Mouse (Mus musculus): Measurements from ENCODE around the gene Oas2. TPM values are rescaled to one million over a fixed set of nuclear protein-coding genes. Genes with fewer than 3 reads are reported as not detected.

Oas2 gene
- polyA plus RNA-seq, 1 experiment from 2014 or later = 0.28 TPM

DNA sequence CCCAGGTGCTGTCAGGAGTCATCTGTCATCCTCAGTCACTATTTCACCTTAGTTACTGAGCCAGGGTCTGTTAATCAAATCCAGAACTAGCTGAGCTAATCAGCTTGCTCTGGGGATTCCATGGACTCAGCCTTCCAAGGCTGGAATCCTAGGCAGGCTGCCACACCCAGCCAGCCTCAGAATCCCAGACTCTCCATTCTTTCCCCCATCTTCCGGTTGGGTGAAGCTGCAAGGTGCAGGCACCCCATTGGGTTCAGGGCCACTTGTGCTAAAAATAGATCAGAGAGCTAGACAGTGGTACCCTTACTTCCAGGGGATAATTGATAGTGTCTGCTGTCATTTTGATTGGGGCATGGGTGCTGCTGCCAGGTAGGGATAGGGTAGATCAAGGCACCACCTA lies 16.9 kb downstream of the Oas2 start:
- no peak overlapping the region for H3K4me2 ChIP-seq
- H3K9ac ChIP-seq = no peak overlapping the region
- H3K9me3 ChIP-seq (ENCODE audit: low read depth, low read length) = no peaks in the 10 kb centered on the region
- H3K27ac ChIP-seq (ENCODE audit: low read depth) = no peak overlapping the region
- TF ChIP-seq CTCF (IDR thresholded peaks at IDR 0.05; ENCODE audit: low read depth) = no peak
- no peak for ATAC-seq (ENCODE audit: insufficient read depth)
- WGBS = 56% methylated on average over 1 of the region's 1 CpGs
- no peaks in the 10 kb centered on the region for H3K27me3 ChIP-seq (ENCODE audit: insufficient read depth, low read length)
- H3K4me1 ChIP-seq (ENCODE audit: insufficient read depth) = no peaks in the 10 kb centered on the region
- H3K4me3 ChIP-seq (ENCODE audit: low read depth, low read length) = no peak overlapping the region
- no peaks in the 10 kb centered on the region for H3K36me3 ChIP-seq (ENCODE audit: insufficient read depth)
- DNase-seq = no peak

DNA sequence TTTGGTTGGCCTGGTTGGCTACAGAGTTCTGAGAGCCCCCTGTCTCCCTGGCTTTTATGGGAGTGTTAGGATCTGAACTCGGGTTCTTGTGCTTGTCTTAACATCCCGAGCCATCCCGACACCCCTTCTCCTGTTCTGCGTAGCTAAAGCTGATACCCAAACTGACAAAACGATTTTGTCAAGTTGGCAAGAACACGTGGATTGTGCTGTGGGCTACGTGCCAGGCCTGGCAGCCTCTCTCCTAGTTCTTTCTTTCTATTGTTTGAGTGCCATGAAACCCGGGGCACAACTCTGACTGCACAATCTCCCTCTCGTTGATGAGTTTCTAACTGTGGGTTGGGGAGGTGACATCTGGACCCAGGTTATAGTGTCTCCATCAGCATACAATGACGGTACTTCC lies 20.3 kb downstream of the Oas2 start:
- no peaks in the 10 kb centered on the region for H3K4me1 ChIP-seq (ENCODE audit: insufficient read depth)
- WGBS = 65% methylated on average over 10 of the region's 10 CpGs
- H3K27me3 ChIP-seq (ENCODE audit: insufficient read depth, low read length) = no peaks in the 10 kb centered on the region
- H3K9me3 ChIP-seq (ENCODE audit: low read depth, low read length) = no peaks in the 10 kb centered on the region
- H3K36me3 ChIP-seq (ENCODE audit: insufficient read depth) = no peaks in the 10 kb centered on the region
- DNase-seq = no peak
- H3K27ac ChIP-seq (ENCODE audit: low read depth) = no peak overlapping the region
- ATAC-seq (ENCODE audit: insufficient read depth) = no peak
- no peak for TF ChIP-seq CTCF (IDR thresholded peaks at IDR 0.05; ENCODE audit: low read depth)
- no peak overlapping the region for H3K4me2 ChIP-seq
- H3K9ac ChIP-seq = no peak overlapping the region
- no peak overlapping the region for H3K4me3 ChIP-seq (ENCODE audit: low read depth, low read length)

DNA sequence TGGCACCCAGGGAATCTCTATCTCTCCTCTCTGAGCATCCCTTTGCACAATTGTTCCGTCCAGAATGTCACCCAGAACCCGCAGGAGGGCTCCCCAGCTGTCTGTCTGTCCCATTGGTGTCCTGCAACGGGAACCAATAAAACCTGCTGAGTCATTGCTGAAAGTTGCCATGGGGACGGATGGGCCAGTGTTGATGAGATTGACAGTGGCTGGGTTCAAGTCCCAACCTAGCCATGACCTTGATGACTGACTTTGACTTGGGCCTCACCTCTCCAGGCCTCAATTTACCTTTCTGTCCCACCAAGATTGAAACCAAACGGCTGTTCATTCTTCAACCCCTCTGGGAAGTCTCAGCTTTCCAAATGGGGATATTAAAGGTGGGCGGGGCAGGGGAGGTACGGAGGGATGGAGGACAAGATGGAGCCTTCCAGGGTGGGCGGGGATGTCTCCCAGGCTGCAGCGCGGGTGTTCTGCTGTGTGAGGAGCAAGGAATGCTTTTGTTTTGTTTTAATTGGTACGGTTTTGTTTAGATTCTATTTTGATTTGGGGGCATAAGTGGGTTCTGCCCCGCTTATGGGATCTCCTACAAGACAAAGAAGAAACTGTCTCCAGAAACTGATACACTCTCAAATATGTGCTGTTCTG lies 23.7 kb downstream of the Oas2 start:
- no peak for TF ChIP-seq CTCF (IDR thresholded peaks at IDR 0.05; ENCODE audit: low read depth)
- Histone ChIP-seq H3K27me3 (ENCODE audit: insufficient read depth, low read length) (no peaks in the 10 kb centered on the region), H3K4me1 (ENCODE audit: insufficient read depth) (no peaks in the 10 kb centered on the region), H3K4me3 (ENCODE audit: low read depth, low read length) (no peak overlapping the region), H3K9me3 (ENCODE audit: low read depth, low read length) (no peaks in the 10 kb centered on the region), H3K9ac (no peak overlapping the region), H3K4me2 (no peak overlapping the region), H3K27ac (ENCODE audit: low read depth) (no peak overlapping the region), H3K36me3 (ENCODE audit: insufficient read depth) (no peaks in the 10 kb centered on the region)
- ATAC-seq (ENCODE audit: insufficient read depth) = no peak
- DNase-seq = no peak
- WGBS = 56% methylated on average over 12 of the region's 12 CpGs

DNA sequence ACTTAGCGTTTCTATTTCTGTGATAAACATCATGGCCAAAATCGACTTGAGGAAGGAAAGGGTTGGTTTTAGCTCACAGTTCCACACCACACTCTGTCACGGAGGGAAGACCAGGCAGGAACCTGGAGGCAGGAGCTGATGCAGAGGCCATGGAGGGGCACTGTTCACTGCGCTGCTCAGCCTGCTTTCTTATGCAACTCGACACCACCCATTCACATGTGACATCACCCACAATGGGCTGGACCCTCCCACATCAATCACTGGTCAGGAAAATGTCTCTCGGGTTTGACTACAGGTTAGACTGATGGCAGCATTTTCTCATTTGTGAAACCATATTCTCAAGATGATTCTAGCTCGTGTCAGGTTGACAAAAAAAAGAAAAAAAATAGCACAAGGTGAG lies 28.6 kb downstream of the Oas2 start:
- no peaks in the 10 kb centered on the region; the same call in 1 of the 2 replicates for H3K9me3 ChIP-seq (ENCODE audit: low read depth, low read length)
- no peak overlapping the region for H3K4me3 ChIP-seq (ENCODE audit: low read depth, low read length)
- H3K9ac ChIP-seq = no peak overlapping the region
- H3K36me3 ChIP-seq (ENCODE audit: insufficient read depth) = no peaks in the 10 kb centered on the region
- no peak overlapping the region for H3K4me2 ChIP-seq
- H3K27me3 ChIP-seq (ENCODE audit: insufficient read depth, low read length) = no peaks in the 10 kb centered on the region
- WGBS = 52% methylated on average over 7 of the region's 7 CpGs
- no peak for DNase-seq
- no peak overlapping the region for H3K27ac ChIP-seq (ENCODE audit: low read depth)
- ATAC-seq (ENCODE audit: insufficient read depth) = no peak
- H3K4me1 ChIP-seq (ENCODE audit: insufficient read depth) = no peaks in the 10 kb centered on the region
- TF ChIP-seq CTCF (IDR thresholded peaks at IDR 0.05; ENCODE audit: low read depth) = no peak

DNA sequence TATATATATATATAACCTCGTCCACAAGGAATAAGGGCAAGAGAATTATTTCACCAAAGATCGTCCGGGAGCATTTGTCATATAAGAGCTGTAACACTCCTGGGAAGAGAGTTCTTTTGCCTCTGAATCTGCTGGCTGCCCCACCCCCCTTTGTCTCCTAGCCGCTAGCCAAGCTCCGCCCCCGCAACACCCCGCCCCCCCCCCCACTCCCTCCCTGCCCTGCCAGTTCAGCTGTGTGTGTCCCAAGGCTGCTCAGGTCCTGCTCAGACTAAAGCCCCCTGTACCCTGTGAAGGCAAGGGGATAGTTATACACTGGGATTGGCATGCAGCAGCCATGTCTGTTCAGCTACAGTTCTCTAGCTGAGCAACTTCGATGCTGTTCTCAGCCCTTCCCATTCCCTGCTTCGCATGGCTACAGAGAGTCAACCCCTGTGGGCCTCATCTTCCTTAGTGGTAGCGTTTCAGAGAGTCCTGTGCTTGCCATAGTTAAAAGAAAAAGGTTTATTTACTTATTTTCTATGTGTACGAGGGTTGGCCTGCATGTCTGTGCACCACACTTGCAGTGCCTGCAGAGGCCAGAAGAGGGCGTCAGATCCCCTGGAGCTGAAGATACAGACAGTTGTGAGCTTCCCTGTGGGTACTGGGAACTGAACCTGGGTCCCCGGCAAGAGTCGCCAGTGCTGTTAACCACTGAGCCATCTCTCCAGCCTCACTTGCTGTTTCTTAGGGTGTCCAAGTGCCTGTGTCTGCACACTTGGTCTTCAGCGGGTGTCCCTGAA lies 30.9 kb downstream of the Oas2 start:
- no peak overlapping the region for H3K4me3 ChIP-seq (ENCODE audit: low read depth, low read length)
- no peaks in the 10 kb centered on the region; the same call in 1 of the 2 replicates for H3K9me3 ChIP-seq (ENCODE audit: low read depth, low read length)
- H3K27me3 ChIP-seq (ENCODE audit: insufficient read depth, low read length) = 0 out of 2 replicates have a peak, but pooled peaks cover 3% of the 10 kb centered on the region
- DNase-seq (peak; percentile 9), ATAC-seq (ENCODE audit: insufficient read depth) (peak; percentile 56; the same call in 1 of the 2 replicates)
- no peaks in the 10 kb centered on the region for H3K36me3 ChIP-seq (ENCODE audit: insufficient read depth)
- no peak overlapping the region for H3K4me2 ChIP-seq
- 42% methylated on average over 15 of the region's 15 CpGs for WGBS
- no peak overlapping the region for H3K9ac ChIP-seq
- peak; percentile 21; the same call in 1 of the 2 replicates for TF ChIP-seq CTCF (IDR thresholded peaks at IDR 0.05; ENCODE audit: low read depth)
- no peaks in the 10 kb centered on the region for H3K4me1 ChIP-seq (ENCODE audit: insufficient read depth)
- H3K27ac ChIP-seq (ENCODE audit: low read depth) = no peak overlapping the region

DNA sequence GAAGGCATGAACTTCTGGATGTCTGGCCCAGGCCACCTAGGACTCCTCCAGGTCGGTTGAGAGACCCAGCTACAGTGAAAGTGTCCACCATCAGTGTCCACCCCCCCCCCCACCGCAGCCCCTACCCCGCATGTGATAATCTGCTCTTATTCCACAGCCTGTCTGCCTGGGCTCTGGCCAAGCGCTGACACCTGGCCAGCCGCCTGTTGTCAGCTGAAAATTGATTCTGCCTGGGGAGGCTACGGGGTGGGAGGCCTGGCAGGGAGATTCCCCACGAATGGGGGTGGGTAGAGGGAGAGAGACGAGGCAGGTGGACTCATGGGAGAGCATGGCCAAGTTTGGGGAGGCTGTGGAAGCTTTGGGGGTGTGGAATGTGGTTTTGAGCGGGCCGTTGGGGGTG lies 32.5 kb downstream of the Oas2 start:
- no peaks in the 10 kb centered on the region for H3K4me1 ChIP-seq (ENCODE audit: insufficient read depth)
- no peak overlapping the region for H3K9ac ChIP-seq
- 54% methylated on average over 10 of the region's 10 CpGs for WGBS
- H3K27ac ChIP-seq (ENCODE audit: low read depth) = no peak overlapping the region
- H3K9me3 ChIP-seq (ENCODE audit: low read depth, low read length) = no peaks in the 10 kb centered on the region; the same call in 1 of the 2 replicates
- no peak overlapping the region for H3K4me2 ChIP-seq
- no peak for TF ChIP-seq CTCF (IDR thresholded peaks at IDR 0.05; ENCODE audit: low read depth)
- H3K27me3 ChIP-seq (ENCODE audit: insufficient read depth, low read length) = peaks cover 15% of the 10 kb centered on the region
- DNase-seq = no peak
- ATAC-seq (ENCODE audit: insufficient read depth) = no peak
- H3K36me3 ChIP-seq (ENCODE audit: insufficient read depth) = no peaks in the 10 kb centered on the region
- H3K4me3 ChIP-seq (ENCODE audit: low read depth, low read length) = no peak overlapping the region

DNA sequence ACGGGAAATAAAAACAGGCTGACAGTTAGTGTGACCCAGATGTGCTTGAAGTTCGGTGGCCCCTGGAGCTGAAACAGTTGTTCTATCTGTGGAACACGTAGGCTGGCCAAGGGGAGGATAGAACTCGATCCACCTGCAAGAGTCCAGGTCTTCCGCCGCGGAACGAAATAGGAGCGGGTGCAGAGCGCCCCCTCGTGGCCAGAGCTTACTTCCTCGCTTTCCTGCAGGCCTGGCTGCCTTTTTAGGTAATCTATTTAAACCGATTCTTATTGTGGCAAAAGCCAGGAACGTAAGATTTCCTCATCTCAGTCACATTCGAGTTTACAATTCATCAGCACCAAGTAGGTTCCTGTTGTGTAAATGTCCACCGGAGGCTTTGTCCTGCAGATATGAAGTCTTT lies 35.3 kb downstream of the Oas2 start:
- WGBS = 3% methylated on average over 16 of the region's 16 CpGs
- no peaks in the 10 kb centered on the region for H3K36me3 ChIP-seq (ENCODE audit: insufficient read depth)
- H3K9ac ChIP-seq = no peak overlapping the region
- H3K4me1 ChIP-seq (ENCODE audit: insufficient read depth) = 0 out of 2 replicates have a peak, but pooled peaks cover 3% of the 10 kb centered on the region
- peak; percentile 90 for TF ChIP-seq CTCF (IDR thresholded peaks at IDR 0.05; ENCODE audit: low read depth)
- no peaks in the 10 kb centered on the region for H3K9me3 ChIP-seq (ENCODE audit: low read depth, low read length)
- no peak overlapping the region for H3K4me2 ChIP-seq
- ATAC-seq (ENCODE audit: insufficient read depth) = no peak
- no peak overlapping the region for H3K4me3 ChIP-seq (ENCODE audit: low read depth, low read length)
- DNase-seq = peak; percentile 85
- no peak overlapping the region for H3K27ac ChIP-seq (ENCODE audit: low read depth)
- H3K27me3 ChIP-seq (ENCODE audit: insufficient read depth, low read length) = peaks cover 43% of the 10 kb centered on the region
